Mouse (Mus musculus) embryonic fibroblast, embryonic 13.5 days (primary cell): ENCODE measurements around the gene 6030458C11Rik.

ENCODE experiments used
- CTCF ChIP-seq: IDR thresholded peaks from 2 replicates; pipeline ENCODE4 v1.5.1; 2011; ENCODE audit warnings: mild to moderate bottlenecking, control low read depth, low read length, moderate library complexity, borderline replicate concordance; ENCODE audit not compliant: insufficient read depth
- POLR2A ChIP-seq: IDR thresholded peaks from 2 replicates; pipeline ENCODE4 v1.6.1; 2011; ENCODE audit warnings: low read depth, mild to moderate bottlenecking, control low read depth, low read length, moderate library complexity

DNA sequence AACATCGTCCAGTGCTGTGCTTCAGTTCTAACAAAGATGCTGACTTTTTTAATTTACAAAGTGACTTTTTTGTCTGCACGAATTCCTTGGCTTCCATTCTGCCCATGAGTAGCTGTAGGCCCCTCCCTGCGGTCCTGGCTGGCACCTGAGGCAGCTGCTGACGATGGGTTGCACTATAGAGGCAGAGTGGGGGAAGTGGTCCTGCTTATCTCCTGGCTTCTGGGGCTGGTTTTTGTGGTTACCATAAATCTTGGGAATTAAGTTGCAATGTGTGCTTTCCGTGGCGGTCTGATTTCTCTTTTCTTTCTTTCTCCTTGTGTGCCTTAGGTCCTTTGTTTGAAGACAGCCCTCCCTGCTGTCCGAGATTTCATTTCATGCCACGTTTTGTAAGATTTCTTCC lies 42.8 kb upstream of the 6030458C11Rik start:
- TF ChIP-seq CTCF (no peak), POLR2A (no peak)
